Mouse (Mus musculus): ENCODE data around the gene Gm49416. TPM values are rescaled to one million over a fixed set of nuclear protein-coding genes. Genes with fewer than 3 reads are reported as not detected.

Gene Gm49416
- polyA plus RNA-seq, 1 experiment from 2014 or later, result not detected

DNA sequence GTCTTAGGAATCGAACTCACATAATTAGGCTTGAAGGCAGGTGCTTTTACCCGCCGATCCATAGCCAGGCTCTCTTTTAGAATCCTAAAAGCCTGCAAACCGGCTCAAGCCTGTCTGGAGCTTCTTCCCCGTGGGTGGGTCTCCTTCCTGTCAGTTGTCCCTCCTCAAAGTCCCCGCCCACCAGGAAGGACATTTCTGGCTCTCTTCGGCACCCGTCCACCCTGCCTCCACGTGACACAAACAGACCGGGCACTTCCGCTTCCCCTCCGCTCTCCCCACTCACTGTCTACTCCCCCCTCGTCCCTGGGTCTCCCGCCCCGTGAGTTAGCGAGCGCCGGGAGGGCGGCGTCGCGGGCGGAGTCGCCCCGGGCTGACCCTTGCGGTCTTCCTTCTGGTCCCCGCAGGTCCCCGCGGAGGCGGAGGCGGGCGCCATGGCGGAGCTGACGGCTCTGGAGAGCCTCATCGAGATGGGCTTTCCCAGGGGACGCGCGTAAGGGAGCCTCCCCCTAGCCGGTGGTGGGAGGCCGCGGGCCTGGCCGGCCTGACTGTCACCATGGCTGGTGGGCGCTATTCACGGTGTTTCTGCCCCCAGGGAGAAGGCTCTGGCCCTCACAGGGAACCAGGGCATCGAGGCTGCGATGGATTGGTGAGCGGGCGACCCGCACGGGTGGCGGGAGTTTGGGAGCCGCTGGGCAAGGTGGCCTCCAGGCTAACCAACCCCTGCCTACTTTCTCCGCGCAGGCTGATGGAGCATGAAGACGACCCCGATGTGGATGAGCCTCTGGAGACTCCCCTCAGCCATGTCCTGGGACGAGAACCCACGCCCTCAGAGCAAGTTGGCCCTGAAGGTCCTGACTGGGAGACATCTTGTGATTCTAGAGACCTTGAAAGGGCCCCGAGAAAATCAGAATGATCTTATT lies 17.2 kb upstream of the Gm49416 start, which contains the start of gene Ubxn1:
Ubxn1 (plus strand) TSS at position 230 of the 920 bp plus-strand sequence.
- H3K27me3 ChIP-seq (ENCODE audit: control insufficient read depth, insufficient read depth, low read length), result no peaks in the 10 kb centered on the region
- peak within 1 kb of the TSS; percentile 71 for H3K27ac ChIP-seq (ENCODE audit: low read depth, low read length)
- no peaks in the 10 kb centered on the region for H3K9me3 ChIP-seq (ENCODE audit: control insufficient read depth, low read length)
- H3K4me1 ChIP-seq (ENCODE audit: control insufficient read depth, insufficient read depth, low read length), result peaks cover 5% of the 10 kb centered on the region
- H3K4me3 ChIP-seq (ENCODE audit: low read length), result peak within 1 kb of the TSS; percentile 94
- peak within 1 kb of the TSS; percentile 85 for H3K4me2 ChIP-seq (replicated peaks; ENCODE audit: low read depth, low read length)
- WGBS, result under 1% methylated on average over 50 of the region's 59 CpGs
- ATAC-seq (ENCODE audit: low FRiP score, low TSS enrichment), result peak; percentile 97
- peak within 1 kb of the TSS; percentile 96 for H3K9ac ChIP-seq (ENCODE audit: low read depth, low read length)
- H3K36me3 ChIP-seq (ENCODE audit: control insufficient read depth, insufficient read depth, low read length), result peaks cover 36% of the 10 kb centered on the region

DNA sequence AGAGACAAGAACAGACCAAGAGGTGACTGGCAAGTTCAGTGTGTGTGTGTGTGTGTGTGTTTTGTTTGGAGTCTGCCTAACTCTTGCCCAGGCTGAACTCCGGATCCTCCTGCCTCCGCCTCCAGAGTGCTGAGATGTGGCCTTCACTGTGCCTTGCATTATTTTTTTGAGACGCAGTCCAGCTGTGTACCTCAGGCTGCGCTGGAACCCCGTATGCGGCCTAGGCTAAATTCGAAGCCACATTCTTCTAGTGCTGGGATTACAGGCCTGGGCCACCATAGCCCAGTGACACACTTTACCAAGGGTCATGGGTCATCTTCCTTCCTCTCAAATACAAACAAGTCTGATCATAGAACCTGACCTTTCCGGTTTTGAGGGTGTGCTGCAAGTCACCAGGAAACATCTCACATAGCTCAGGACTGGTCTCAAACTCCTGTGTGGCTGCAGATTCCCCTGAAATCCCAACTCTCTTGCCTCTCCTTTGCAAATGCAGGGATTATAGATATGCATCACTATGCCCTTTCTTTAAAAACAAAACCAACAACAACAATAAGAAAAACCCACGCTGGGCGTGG lies 16.4 kb upstream of the Gm49416 start:
- Histone ChIP-seq H3K4me3 (ENCODE audit: low read length) (peak overlapping the region; percentile 94), H3K36me3 (ENCODE audit: control insufficient read depth, insufficient read depth, low read length) (peaks cover 40% of the 10 kb centered on the region), H3K9ac (ENCODE audit: low read depth, low read length) (peak overlapping the region; percentile 96), H3K27me3 (ENCODE audit: control insufficient read depth, insufficient read depth, low read length) (no peaks in the 10 kb centered on the region), H3K4me2 (replicated peaks; ENCODE audit: low read depth, low read length) (peak overlapping the region; percentile 85), H3K9me3 (ENCODE audit: control insufficient read depth, low read length) (no peaks in the 10 kb centered on the region), H3K4me1 (ENCODE audit: control insufficient read depth, insufficient read depth, low read length) (peaks cover 5% of the 10 kb centered on the region), H3K27ac (ENCODE audit: low read depth, low read length) (no peak overlapping the region)
- WGBS, result 65% methylated on average over 10 of the region's 10 CpGs
- no peak for ATAC-seq (ENCODE audit: low FRiP score, low TSS enrichment)

DNA sequence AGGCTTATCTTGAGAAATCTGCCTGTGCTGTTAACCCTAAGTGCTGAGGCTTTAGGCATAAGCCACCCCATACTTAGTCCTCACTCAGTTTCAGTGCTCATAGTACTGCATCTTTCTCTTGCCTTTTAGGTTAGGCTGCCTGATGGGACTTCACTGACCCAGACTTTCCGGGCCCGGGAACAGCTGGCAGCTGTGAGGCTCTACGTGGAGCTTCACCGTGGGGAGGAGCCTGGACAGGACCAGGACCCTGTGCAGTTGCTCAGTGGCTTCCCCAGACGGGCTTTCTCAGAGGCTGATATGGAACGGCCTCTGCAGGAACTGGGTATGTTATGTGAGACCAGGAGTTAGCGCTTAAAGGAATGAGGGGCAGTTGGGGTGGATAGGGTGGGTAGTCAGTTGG lies 13.7 kb upstream of the Gm49416 start:
- Histone ChIP-seq H3K36me3 (ENCODE audit: control insufficient read depth, insufficient read depth, low read length) (peaks cover 40% of the 10 kb centered on the region), H3K27me3 (ENCODE audit: control insufficient read depth, insufficient read depth, low read length) (no peaks in the 10 kb centered on the region), H3K4me3 (ENCODE audit: low read length) (no peak overlapping the region), H3K4me2 (replicated peaks; ENCODE audit: low read depth, low read length) (no peak overlapping the region), H3K9me3 (ENCODE audit: control insufficient read depth, low read length) (no peaks in the 10 kb centered on the region), H3K9ac (ENCODE audit: low read depth, low read length) (no peak overlapping the region), H3K27ac (ENCODE audit: low read depth, low read length) (no peak overlapping the region), H3K4me1 (ENCODE audit: control insufficient read depth, insufficient read depth, low read length) (peaks cover 5% of the 10 kb centered on the region)
- ATAC-seq (ENCODE audit: low FRiP score, low TSS enrichment), result no peak
- 94% methylated on average over 7 of the region's 7 CpGs for WGBS

DNA sequence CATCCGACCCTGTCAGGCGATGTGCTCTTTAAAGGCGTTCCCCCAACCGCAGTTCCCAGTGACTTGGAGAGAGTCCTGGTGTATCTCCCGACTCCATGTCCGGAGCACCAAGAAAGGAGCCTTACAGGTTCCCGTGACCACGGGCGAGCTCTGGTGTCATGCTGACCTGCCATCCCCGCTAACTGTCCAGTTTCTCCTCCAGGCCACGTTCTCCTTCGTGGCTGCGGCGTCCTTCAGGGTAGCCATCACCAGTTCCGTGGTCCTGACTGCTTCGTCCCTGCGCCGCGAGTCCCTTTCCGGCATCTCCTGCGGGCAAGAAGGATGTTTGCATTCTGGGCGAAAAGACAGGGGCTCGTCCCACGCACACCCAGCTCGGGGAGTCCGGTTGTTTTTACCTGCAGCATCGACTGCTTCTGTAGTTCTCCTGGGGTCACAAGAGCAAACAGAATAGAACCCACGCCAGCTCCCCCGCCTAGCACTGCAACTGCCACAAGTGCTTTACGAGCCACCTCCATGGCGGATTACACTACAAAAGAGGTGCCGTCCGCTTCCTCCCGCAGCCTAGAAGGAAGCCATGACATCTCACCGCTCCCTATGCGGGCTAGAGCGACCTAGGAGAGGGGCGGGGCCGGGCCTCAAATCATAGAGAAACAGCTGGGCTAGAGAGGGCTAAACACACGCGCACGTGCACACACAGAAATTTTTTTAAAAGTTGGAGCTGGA lies 8.3 kb upstream of the Gm49416 start, which contains the start of gene Uqcc3:
Uqcc3 (minus strand) TSS at position 613 of the 723 bp plus-strand sequence.
- Histone ChIP-seq H3K4me2 (replicated peaks; ENCODE audit: low read depth, low read length) (peak within 1 kb of the TSS; percentile 76), H3K4me1 (ENCODE audit: control insufficient read depth, insufficient read depth, low read length) (no peaks in the 10 kb centered on the region), H3K9ac (ENCODE audit: low read depth, low read length) (peak within 1 kb of the TSS; percentile 85), H3K4me3 (ENCODE audit: low read length) (peak within 1 kb of the TSS; percentile 76), H3K36me3 (ENCODE audit: control insufficient read depth, insufficient read depth, low read length) (peaks cover 15% of the 10 kb centered on the region), H3K9me3 (ENCODE audit: control insufficient read depth, low read length) (no peaks in the 10 kb centered on the region), H3K27ac (ENCODE audit: low read depth, low read length) (peak within 1 kb of the TSS; percentile 89), H3K27me3 (ENCODE audit: control insufficient read depth, insufficient read depth, low read length) (no peaks in the 10 kb centered on the region)
- peak; percentile 97 for ATAC-seq (ENCODE audit: low FRiP score, low TSS enrichment)
- WGBS, result under 1% methylated on average over 42 of the region's 42 CpGs

DNA sequence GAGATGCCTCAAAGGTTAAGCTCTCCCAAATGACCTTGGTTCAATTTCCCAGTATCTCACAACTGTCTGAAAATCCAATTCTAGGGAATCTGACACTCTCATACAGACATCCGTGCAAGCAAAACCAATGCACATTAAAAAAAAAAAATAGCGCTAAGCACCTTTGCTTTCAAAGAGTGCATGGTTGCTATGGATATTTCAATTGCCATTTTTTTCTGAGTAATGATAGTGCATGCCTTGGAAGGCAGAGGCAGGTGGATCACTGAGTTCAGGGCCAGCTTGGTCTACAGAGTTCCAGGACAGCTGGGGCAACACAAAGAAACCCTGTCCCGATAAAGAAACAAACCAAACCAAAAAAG lies 7.7 kb upstream of the Gm49416 start:
- Histone ChIP-seq H3K27me3 (ENCODE audit: control insufficient read depth, insufficient read depth, low read length) (no peaks in the 10 kb centered on the region), H3K4me1 (ENCODE audit: control insufficient read depth, insufficient read depth, low read length) (no peaks in the 10 kb centered on the region), H3K9ac (ENCODE audit: low read depth, low read length) (peak overlapping the region; percentile 85), H3K4me3 (ENCODE audit: low read length) (peak overlapping the region; percentile 76), H3K36me3 (ENCODE audit: control insufficient read depth, insufficient read depth, low read length) (peaks cover 9% of the 10 kb centered on the region; the same call in 1 of the 2 replicates), H3K4me2 (replicated peaks; ENCODE audit: low read depth, low read length) (peak overlapping the region; percentile 76), H3K9me3 (ENCODE audit: control insufficient read depth, low read length) (no peaks in the 10 kb centered on the region), H3K27ac (ENCODE audit: low read depth, low read length) (no peak overlapping the region)
- whole genome bisulfite sequencing, result 18% methylated on average over 3 of the region's 3 CpGs
- no peak; the same call in 1 of the 2 replicates for ATAC-seq (ENCODE audit: low FRiP score, low TSS enrichment)

DNA sequence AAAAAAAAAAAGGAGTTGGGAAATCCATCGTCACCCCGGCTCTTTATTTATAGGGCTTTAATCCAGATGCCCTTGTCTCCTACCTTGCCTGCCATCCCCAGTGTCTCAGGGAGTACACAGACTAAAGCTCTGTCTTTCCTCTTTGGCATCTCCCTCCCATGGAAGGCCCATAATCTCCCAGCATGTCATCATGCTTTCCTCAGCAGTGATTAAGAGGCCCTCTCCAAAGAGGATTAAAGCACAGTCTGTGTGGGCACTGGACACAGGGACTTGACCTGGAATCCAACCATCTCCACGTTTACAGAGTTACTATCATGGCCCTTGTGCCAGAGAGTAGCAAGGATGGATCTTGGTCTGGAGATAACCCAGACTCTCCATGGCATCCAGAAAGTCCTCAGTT lies 5.1 kb upstream of the Gm49416 start, which contains the start of the genes Lbhd1 and Gm49403:
Lbhd1 (plus strand) TSS at position 117 of the 400 bp plus-strand sequence.
Gm49403 (plus strand) TSS at position 315 of the 400 bp plus-strand sequence.
- no peak for ATAC-seq (ENCODE audit: low FRiP score, low TSS enrichment)
- no peak within 1 kb of the TSS for H3K4me3 ChIP-seq (ENCODE audit: low read length)
- no peak within 1 kb of the TSS for H3K4me2 ChIP-seq (replicated peaks; ENCODE audit: low read depth, low read length)
- WGBS, result 84% methylated on average over 3 of the region's 3 CpGs
- peaks cover 10% of the 10 kb centered on the region; the same call in 1 of the 2 replicates for H3K4me1 ChIP-seq (ENCODE audit: control insufficient read depth, insufficient read depth, low read length)
- no peak within 1 kb of the TSS for H3K27ac ChIP-seq (ENCODE audit: low read depth, low read length)
- H3K27me3 ChIP-seq (ENCODE audit: control insufficient read depth, insufficient read depth, low read length), result no peaks in the 10 kb centered on the region
- no peaks in the 10 kb centered on the region for H3K36me3 ChIP-seq (ENCODE audit: control insufficient read depth, insufficient read depth, low read length)
- no peaks in the 10 kb centered on the region for H3K9me3 ChIP-seq (ENCODE audit: control insufficient read depth, low read length)
- no peak within 1 kb of the TSS for H3K9ac ChIP-seq (ENCODE audit: low read depth, low read length)

DNA sequence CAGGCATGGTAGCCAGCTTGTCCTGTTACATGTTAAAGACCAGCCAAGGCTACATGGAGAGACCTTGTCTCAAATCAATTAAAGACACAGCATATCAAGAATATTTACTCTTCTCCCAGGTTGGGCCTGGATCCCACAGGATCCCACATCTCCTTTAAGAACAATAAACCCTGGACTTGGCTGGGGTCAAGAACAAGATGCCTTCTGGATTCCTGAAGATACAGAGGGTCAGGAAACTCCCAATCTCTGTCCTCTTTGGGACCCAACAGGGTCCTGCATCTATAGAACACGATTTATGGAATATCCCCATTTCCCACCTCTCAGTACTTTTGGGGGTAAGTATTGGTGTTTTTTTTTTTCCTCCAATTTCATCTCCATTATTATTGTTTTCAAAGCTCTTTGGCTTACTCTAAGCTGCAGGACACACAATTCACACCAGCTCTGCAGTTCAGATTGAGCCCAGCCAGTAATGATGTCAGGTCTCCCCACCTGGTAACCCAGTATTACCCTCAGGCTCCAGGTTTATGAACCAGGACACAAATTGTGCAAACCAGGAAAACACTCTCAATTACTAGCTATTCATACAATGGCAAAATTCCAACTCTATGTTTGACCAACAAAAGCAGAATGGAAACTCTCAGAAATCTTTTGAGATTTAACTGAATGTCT lies 1.7 kb upstream of the Gm49416 start:
- ATAC-seq (ENCODE audit: low FRiP score, low TSS enrichment), result no peak
- 68% methylated on average over 1 of the region's 1 CpGs for WGBS
- peaks cover 13% of the 10 kb centered on the region; the same call in 1 of the 2 replicates for H3K36me3 ChIP-seq (ENCODE audit: control insufficient read depth, insufficient read depth, low read length)
- H3K9ac ChIP-seq (ENCODE audit: low read depth, low read length), result peak overlapping the region; percentile 86; the same call in 1 of the 2 replicates
- peak overlapping the region; percentile 87; the same call in 1 of the 2 replicates for H3K27ac ChIP-seq (ENCODE audit: low read depth, low read length)
- peak overlapping the region; percentile 56 for H3K4me3 ChIP-seq (ENCODE audit: low read length)
- H3K27me3 ChIP-seq (ENCODE audit: control insufficient read depth, insufficient read depth, low read length), result no peaks in the 10 kb centered on the region
- peak overlapping the region; percentile 66 for H3K4me2 ChIP-seq (replicated peaks; ENCODE audit: low read depth, low read length)
- H3K4me1 ChIP-seq (ENCODE audit: control insufficient read depth, insufficient read depth, low read length), result peaks cover 10% of the 10 kb centered on the region; the same call in 1 of the 2 replicates
- H3K9me3 ChIP-seq (ENCODE audit: control insufficient read depth, low read length), result no peaks in the 10 kb centered on the region

Measured in kidney, embryonic 14.5 days (tissue).